Mouse (Mus musculus) testis, postnatal 14 days (tissue): ENCODE measurements around the gene Fgfr2.
"Not testable (repeated sequence)": the region's sequence is repeated elsewhere in the genome, so short reads cannot be mapped to it uniquely, and the experiment has no call there.

Experiments used
- DNase-seq: peaks from one replicate; pipeline ENCODE4 v3.0.0; 2021; ENCODE audit warnings: low spot score

The Fgfr2 gene

DNA sequence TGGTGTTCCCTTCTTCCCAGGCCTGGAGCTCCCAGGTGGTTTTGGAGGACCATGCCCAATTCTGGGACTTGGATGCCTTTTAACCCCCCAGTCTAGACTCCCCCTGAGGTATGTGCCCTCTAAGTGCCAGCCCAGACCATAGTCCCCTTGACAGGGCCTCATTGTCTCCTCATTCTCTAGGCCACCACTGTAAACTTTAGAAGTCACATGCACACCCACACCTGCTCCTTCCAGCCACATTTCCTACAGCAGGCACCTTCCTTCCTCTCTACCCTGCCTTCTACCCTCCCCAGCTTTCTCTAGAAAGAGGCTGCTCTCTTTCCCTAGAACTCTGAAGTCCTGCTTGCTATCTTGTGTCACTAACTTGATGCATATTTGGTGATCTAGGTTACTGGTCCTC, 2424.7 kb downstream of the Fgfr2 start:
- no peak for DNase-seq

DNA sequence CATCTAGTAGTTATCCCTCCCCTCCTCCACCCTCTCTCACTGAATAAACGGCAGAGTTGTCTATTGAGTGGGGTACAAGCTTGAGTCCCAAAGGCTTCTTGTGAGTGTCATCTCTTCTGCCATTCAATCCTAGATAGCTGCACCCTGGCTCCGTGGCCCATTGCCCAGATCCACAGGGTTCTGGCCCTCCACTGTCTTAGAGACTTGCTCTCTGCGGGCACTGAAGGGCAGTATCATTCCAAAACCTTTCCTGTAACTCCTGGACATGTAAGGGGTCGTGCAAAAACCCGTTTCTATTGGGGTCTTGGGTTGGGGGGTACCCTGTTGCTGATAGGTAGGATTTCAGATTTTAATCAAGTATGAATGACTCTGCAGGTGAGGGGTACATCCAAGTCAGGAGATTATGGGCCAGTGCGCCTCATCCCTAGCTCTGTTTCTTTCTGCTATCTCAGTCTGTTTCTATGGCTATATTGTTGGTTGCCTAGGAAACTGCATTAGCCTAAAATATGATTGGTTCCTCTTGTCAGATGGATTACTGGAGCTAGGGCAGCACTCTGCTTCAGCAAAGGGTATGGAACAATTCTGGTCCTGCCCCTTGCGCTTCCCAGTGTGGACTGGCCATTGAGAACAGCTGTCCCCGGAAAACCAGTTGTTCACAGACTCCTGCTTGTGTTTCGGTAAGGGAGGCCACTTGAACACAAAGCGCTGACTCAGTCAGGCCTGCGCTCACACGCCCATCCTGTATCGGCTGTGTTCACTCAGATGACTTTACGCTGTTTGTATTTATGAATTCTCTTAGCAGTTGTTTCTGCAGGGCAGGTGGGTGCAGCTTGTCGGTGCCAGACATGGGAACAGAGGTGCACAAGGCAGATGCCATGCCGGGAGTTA, 2426.6 kb downstream of the Fgfr2 start:
- DNase-seq: no peak

DNA sequence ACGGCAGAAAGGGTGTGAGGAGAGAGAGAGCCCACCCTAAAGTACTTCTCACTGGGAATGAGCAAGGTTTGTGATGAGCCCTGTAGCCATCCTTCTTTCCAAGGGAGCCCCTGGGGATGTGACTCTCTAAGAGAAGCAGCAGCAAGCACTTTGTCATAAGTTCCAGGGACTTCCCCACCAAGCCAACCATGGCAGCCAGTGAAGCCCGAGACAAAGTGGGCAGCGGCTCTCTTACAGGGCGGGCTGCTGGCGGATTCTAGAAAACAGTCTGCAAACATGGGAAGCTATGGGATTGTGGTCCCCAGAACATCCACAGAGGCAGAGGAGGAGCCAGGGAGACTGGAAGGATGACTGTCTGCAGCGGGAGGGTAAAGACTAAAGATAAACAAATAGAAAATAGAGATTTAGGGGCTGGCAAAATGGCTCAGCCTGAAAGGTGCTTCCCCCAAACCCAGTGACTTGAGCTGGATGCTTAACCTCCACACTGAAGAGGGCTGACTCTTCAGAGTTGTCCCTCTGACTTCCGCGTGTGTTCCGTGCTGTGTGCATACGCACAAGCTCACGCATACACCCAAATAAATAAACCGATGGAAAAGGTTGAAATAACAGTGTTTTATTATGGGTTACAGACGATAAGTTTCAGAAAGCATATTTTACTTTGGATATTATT, 2427.3 kb downstream of the Fgfr2 start:
- no peak for DNase-seq

DNA sequence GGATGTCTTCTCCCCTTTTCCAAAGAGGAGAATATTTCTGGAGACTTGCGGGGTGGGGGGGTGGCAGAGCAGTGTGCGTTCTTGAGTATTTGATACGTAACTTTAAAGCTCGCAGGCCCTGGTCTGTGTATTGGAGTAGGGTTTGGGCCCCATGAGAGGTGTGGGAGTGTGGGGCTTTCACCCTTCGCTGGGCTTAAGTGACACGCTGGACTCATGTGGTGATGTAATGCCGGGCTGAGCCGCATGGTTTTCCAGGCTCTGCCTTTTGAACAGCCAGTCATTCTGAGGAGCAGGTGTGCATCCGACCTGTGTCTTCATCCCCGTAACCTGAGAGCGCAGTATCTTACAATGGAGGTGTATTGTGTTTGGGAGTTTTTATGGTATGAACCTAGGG, 2429.4 kb downstream of the Fgfr2 start:
- DNase-seq: no peak

DNA sequence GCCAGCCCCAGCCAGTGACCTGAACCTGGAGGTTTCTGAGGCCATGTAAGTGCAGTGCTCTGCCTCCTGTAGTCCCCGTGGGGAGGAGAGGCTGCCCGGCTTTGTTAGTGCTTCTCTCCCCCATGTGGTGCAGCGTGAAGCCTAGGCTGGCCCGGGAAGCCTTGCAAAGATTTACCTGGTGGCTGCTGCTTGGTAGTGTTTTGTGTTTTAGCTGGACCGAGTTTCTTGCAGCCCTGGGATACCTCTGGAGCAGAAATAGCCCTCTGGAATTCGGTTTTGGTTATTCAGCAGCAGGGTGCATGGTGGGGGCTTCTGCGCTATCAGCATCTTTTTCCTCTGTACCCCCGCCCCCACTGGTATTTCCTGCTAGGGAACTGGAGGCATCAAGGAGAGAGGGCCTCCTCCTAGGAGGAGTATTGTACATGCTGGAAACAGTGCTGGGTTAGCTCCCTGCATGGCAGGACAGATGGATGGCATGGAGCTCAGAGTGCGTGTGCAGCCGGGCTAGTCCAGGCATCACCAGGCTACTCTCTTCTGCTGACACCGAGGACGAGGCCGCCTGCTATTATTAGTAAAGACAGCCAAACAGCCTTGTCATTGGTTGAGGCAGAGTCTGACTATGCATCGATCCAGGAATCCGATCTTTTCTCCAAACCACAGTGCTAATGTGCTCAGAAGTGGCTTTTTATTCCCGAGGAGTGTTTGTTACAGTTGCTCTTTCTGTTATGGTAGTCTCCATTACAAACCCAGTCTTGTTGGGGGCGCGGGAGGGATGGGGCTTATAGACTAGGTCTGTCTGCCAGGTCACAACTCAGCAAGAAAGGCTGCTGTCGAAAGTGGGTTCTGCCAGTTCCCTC, 2430.0 kb downstream of the Fgfr2 start:
- no peak for DNase-seq

DNA sequence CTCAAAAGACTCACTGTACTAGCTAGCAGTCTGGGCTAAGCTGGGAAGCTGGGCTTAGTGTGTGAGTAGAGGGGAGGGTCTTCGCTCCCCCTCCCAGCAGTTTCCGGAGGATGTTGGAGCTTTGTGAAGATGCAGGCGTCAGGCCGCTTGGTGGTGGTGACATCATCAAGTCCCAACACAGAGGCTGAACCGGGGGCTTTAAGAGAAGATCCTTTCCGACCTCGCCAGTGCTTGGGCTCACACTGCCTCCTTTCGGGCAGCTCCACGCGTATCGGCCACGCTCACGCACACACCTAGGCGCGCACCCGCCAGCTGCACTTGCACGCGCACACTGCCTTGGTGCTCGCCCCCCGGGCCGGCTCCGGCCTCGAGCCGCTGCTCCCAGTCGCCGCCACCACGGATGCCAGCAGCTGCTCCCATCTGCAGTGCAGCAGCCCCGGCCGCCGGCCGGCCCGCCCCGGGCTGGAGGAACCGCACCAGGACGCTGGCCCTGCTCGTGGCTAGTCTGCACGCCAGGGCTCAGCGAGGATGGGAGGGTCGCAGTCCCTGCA, 2430.7 kb downstream of the Fgfr2 start:
- DNase-seq: peak; percentile 33

DNA sequence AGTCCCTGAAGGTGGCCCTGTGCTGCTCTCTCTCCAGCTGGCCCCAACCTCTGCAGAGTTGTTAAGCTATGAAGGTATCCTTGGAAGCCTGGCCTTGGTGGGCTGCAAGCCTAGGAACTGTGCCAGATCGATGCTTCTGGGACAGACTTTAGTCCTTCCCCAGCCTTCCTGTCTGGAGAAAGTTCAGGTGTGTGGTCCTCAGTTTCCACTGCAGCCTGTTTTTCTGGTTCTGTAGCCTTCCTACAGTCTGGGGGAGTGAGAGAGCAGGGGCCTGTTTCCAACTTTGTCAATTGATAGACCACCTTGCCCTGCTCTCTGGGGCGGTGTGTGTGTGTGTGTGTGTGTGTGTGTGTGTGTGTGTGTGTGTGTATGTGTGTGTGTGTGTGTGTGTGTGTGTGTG, 2431.2 kb downstream of the Fgfr2 start:
- no peak for DNase-seq

DNA sequence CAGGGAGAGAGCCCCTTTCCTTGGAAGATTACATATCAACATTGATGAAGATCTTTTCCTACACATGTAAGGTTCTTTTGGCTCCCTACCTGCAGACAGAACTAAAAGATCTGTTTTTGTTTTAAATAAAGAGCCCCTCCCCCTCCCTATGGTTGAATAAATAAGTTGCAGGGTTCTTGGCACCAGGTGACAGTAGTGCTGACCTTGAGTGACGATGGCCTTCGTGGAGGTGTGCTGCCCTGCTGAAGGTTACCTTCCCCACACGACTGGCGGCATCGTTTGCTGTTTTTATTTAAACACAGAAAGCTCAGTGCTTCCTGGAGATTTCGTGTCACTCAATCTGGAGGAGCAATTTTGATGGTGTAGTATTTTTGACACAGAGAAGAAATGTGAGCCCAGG, 2432.3 kb downstream of the Fgfr2 start:
- DNase-seq: no peak

DNA sequence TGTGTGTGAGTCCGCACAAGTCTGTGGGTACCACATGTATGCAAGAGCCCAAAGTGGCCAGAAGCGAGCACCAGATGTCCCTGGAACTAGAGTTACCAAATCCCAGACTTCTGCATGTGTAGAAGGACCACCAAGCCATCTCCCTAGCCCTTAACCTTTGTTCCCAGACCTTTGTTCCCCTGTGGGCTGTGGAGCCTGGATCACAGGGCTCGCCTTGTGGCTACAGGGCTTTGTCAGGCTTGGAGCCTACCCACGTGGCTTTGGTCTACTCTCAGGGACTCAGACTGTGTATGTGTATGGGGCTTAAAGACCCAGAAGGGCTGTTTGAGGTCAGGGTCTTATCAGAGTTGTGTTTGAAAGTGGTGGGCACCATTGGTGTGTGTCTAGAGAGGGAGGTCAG, 2434.5 kb downstream of the Fgfr2 start:
- no peak for DNase-seq

DNA sequence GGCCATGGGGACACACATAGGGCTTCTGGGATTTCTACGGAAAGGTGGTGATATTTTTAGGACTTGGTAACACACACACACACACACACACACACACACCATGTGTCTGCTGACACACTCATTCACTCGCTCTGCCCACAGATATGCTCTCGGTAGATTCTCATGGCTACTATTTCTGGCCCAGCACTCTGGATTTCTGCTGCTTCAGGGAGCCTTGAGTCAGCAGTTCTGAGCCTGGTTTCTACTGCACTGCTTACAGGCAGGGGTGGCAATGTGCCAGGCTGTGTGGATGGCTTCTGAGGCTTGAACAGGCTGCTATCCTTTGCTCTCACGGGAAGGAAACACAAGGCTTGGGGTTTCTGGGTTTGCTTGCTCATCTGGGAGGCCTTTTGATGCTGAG, 2441.4 kb downstream of the Fgfr2 start:
- DNase-seq: no peak

DNA sequence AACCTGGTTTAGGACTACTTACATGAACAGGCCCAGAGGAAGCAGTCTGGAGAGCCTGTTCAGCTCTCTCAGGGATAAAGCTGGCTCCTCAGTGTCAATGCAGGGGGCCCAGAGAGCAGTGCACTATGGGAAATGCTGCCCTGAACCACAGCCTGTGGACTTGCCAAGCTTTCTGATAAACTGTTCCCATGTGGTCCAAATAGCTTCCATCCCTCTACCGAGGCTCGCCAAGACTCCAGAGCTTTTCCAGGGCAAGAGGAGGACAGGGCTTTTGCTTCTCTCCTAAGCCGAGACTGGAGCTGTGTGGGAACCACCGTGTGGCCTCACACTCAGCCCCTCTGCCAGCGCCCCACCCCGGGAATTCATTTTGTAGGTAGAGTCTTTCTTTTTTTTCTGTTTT, 2444.7 kb downstream of the Fgfr2 start:
- DNase-seq: no peak

DNA sequence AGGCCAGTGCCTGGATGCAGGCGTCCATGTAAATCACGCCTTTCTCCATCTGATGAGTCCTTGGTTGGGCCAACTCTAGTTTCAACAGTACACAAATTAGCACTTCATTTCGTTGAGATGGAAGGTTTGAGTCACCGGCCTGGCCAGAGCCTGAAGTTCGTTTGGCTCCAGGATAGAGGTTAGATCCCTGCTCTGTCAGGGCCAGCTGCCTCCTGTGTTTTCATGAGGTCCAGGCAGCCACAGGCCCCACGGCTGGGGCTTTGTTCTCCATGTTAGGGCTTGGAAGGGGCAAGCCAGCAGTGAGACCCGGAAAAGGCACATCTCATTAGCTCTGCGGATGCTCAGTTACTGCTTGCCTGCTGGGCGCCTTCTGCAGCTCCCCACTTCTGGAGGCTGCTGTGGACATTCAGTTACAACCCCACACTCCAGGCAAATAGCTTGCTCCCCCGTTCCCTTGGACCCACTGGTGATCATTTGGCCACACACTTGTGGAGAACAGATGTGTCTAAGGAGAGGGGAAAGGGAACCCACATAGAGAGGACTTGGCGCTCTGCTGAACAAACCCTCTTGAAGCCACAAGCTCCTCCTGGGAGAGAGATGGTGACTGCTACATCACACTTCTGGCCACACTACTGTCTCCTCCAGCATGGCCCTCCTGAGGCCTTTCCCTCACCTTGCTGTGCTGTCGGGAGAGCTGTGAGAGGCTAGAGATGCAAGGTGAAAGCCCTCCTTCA, 2445.4 kb downstream of the Fgfr2 start:
- no peak for DNase-seq

DNA sequence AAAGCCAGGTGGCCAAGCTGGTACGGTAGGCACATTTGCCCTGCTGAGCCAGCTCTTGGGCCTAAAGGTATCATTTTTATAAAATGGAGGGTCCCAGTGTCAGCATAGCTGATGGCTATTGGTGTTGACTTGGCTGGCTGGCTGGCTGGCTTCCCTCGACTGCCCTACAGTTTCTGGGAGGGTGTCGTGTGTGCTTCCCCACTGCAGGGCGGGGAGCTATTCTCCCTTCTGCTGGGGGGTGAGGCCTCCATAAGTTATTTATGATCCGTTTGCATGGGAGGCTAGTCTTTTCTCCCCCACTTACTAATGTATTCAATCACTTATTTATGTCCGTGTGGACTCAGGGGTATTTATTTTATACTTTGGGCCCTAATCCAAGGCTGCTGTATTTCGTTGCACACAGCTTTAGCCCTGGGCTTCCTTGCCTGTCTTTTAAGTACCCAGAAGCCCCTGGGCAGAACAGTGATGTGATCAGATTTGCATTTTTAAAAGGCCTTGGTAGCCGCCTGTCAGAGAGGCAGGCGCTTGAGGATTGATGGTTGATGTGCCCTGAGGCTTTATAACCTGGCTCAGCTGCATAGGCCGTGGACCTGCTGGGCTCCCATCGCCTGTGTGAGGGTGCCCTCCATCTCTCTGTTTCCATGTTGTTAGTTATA, 2446.1 kb downstream of the Fgfr2 start:
- no peak for DNase-seq

DNA sequence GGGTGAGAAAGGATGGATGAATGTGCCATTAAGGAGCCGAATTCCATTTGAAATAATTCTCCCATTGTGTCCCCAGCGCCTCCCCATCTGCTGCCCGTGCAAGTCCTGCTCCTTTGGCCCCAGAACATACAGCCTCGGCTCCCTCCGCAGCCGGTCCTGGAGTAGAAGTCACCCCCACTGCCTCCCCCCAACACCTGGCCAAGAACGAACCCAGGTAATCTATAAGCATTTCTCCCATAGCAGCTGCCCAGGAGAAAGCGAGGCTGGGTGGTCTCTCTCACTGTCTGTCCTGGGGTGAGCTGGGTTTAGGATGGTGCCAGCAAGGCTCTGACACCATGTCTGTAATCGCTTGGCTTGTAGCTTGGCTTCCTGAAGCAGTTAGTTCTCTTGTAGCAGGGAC, 2448.6 kb downstream of the Fgfr2 start:
- DNase-seq: no peak

DNA sequence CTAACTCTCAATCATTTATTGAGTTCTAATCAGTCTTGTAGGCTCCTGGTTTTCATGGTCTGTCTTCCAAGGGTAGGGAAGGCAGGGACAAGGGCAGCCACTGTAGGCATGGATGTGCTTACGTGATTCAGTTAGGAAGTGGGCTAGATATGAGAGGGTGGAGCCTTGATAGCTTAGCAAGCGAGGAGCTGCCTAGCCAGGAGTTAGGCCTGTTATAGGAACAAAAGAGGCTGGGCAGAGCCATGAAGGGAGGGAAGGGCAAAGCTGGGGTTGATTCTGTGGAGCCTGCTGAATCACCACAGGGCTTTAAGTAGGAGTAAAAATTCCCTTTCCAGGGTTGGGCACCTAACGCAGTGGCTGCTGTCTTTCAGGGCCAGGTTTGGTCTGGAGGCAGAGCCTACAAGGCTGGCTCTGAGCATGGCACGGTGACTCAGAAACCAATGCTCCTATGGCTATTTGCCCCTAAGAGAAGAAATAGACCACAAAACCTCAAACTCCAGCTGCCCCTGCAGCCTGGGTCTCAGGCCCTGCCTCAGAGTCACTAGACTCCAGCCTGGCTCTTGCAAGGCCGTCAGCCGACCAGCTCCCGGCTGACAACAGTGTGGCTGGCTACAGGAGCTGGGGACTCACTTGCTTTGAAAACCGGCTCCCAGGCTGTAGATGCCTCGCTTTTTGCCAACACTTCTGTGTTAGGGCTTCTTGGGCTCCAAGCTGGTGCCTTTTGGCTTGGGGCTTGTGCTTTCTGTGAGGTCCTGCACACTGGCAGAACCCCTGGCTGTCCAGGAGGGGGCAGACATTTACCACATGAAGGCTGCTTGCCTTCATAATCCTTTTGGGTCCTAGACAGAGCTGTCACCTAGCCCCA, 2449.7 kb downstream of the Fgfr2 start:
- no peak for DNase-seq

DNA sequence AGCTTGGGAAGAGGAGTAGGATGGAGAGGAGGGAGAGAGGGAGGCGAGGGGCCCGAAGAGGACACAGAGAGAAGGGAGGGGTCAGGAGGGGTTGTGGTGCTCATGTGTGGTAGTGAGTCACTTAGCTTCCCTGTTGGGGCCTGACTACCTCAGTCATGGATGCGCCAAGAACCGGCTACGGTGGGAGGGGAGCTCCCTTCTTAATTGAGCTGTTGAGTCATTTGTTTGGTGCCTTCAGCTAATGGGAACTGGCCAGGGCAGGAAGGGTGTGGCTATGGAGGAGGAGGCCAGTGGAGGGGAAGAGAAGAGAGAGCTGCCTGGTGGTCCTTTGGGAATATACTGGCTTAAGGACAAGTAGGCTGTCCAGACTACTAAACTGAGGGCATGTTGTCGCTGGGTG, 2451.8 kb downstream of the Fgfr2 start:
- DNase-seq: peak; percentile 41

DNA sequence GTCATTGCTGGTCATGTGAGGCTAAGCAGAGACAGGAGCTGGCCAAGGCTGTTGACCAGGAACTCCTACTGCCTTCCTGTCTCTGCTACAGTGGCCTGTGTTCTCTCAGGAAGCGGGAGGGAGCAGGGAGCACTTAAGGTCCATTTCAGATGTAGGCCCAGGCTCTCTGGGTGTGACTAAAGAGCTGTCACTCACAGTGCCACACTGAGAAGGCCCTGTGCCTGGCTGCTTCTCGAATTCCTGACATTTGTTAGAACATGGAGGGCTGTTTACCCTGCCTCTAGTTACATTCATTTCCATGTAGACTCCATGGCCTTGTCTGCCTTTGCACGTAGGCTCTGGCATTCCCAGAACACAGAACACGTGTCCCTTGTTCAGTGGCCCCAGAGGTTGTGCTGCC, 2452.8 kb downstream of the Fgfr2 start:
- no peak for DNase-seq

DNA sequence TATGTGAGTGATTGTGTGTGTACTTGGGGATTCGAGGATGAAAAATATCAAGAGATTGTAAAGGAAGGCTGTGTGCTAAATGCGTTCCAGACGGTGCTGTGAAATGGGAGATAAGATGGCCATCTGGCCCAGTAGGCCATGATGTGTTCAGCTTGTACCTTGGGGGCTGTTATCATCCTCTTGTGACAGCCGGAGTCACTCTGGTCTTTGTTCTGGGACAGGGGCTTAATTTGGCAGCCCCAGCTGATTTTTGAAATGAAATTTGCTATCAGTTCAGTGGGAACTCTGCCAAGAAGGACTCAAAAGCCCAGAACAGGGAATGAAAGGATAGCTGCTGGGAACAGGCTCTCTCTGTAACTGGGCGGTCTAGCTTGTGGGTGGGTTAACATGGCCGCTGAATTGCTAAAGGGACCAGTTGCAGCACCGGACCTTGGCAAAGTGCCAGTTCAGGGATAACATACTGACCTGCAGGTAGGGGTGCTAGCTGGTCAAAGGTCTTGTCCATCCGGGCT, 2453.7 kb downstream of the Fgfr2 start:
- DNase-seq: peak; percentile 81

DNA sequence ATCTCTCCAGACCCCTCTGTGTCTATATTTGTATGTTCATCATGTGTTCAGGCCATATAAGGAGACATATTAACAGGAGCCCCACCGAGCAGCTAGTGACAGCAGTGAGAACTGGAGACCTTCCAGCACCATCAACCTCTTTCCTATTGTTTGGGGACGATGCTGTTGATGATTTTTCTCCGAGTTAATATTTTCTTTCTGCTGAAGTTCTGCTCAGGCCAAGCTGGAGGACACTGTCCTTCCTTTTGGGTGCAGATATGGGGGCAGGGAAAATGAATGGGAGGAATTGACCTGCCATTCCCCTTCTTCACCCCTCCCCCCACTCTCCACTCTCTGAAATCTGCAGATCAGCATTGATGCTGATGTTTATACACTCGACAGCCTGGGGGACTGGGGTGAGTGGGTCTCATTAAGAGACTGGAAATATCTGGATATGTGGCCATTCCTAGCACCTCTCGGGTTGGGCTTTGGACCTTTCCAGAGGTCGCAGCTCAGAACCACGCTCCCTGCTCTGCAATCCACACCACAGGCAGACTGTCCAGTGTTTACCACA, 2454.3 kb downstream of the Fgfr2 start:
- DNase-seq: no peak

DNA sequence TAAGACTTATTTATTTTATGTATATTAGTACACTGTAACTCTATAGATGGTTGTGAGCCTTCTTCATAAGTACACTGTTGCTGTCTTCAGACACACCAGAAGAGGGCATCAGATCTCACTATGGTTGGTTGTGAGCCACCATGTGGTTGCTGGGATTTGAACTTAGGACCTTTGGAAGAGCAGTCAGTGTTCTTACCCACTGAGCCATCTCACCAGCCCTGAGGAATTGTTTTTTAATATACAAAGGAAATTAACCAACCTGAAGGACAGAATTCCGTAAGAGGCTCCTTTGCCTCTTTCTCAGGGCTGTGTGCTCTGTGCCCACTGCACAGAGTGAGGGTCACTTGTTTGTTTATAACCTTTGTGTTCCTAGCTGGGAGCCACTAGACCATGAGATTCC, 2455.1 kb downstream of the Fgfr2 start:
- not testable (repeated sequence) for DNase-seq
